Mouse (Mus musculus) E14TG2a.4 (cell line): Measurements from ENCODE around the gene Elp5.

Experiments used
- CTCF ChIP-seq: conservative IDR thresholded peaks from 2 replicates; pipeline ENCODE4 v1.5.1; 2014; ENCODE audit warnings: low read length
- POU5F1 ChIP-seq: IDR thresholded peaks from 2 replicates; pipeline ENCODE4 v1.6.1; 2014; ENCODE audit warnings: low read length, borderline replicate concordance

DNA sequence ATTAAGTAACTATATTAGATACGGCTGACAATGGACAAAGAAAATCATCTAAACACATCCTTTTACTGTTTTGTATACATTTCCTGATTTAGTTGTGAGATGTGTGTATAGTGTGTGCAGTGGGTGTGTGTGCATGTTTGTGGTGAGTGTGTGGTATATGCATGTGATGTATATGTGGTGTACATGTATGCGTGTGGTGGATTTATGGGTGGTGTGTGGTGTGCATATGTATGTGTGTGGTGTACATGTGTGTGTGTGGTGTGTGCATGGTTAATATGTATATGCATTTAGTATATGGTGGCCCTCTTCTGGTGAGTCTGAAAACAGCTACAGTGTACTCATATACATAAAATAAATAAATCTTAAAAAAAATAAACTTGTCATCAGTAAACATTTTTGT lies 54.8 kb downstream of the Elp5 start:
- TF ChIP-seq CTCF (no peak), POU5F1 (no peak)
